Mouse (Mus musculus) olfactory bulb, adult 2 months (tissue): ENCODE results near the gene Cyct.

ENCODE experiments used
- CTCF ChIP-seq: fragments of 200-500 bp; IDR thresholded peaks from 2 replicates; pipeline ENCODE4 v1.5.1; 2012; ENCODE audit warnings: low read depth, mild to moderate bottlenecking, low read length, moderate library complexity; ENCODE audit not compliant: insufficient read depth
- POLR2A ChIP-seq: fragments of 200-500 bp; IDR thresholded peaks from 2 replicates; pipeline ENCODE4 v1.6.1; 2012; ENCODE audit warnings: mild to moderate bottlenecking, low read depth, low read length, moderate library complexity; ENCODE audit not compliant: insufficient read depth

- TF ChIP-seq POLR2A (no peak), CTCF (no peak)
Observed at GRCm38 (mm10) chr2:76320336-76320735, 39.9 kb downstream of the Cyct start.
